Mouse (Mus musculus) ES-E14 (cell line): ENCODE results near the gene Rfx4. TPM values are rescaled to one million over a fixed set of nuclear protein-coding genes. Genes with fewer than 3 reads are reported as not detected.

Source experiments
- DNase-seq: peaks from one replicate; pipeline ENCODE4 v3.0.0-alpha.2; 2013; ENCODE audit warnings: low read depth, low spot score
- H3K27ac ChIP-seq: 2 replicates; pipeline ENCODE4 v1.5.1; 2012; ENCODE audit warnings: low read depth, mild to moderate bottlenecking, low read length, moderate library complexity, mixed read lengths; ENCODE audit not compliant: poor library complexity, insufficient read depth, severe bottlenecking
- H3K36me3 ChIP-seq: 2 replicates; pipeline ENCODE4 v1.6.1; 2012; ENCODE audit warnings: mild to moderate bottlenecking, low read length, moderate library complexity, mixed read lengths; ENCODE audit not compliant: control insufficient read depth, poor library complexity, insufficient read depth, severe bottlenecking
- H3K4me1 ChIP-seq, 2 experiments: fragments of 150-350 bp in 1 of 2; sonication (generic) in 1 of 2; 2 replicates each; pipeline ENCODE4 v1.6.1; 2012; ENCODE audit warnings: low read length in 2 of 2, mild to moderate bottlenecking in 1 of 2, mixed read lengths in 1 of 2; ENCODE audit not compliant: control insufficient read depth in 2 of 2, insufficient read depth in 2 of 2, poor library complexity in 1 of 2
- H3K4me3 ChIP-seq, 2 experiments: fragments of 150-350 bp in 1 of 2; sonication (generic) in 1 of 2; 2 replicates each; pipeline ENCODE4 v1.5.1; 2012; ENCODE audit warnings: low read length in 2 of 2, low read depth in 1 of 2, mild to moderate bottlenecking in 1 of 2, mixed read lengths in 1 of 2; ENCODE audit not compliant: insufficient read depth in 1 of 2, poor library complexity in 1 of 2, severe bottlenecking in 1 of 2
- H3K9ac ChIP-seq: 2 replicates; pipeline ENCODE4 v1.6.1; 2012; ENCODE audit warnings: low read depth, mild to moderate bottlenecking, low read length, mixed read lengths; ENCODE audit not compliant: poor library complexity, insufficient read depth, severe bottlenecking
- H3K9me3 ChIP-seq: fragments of 150-350 bp; sonication (generic); 2 replicates; pipeline ENCODE4 v1.6.1; 2012; ENCODE audit warnings: low read depth, mild to moderate bottlenecking, low read length; ENCODE audit not compliant: control insufficient read depth, insufficient read depth
- CHD2 ChIP-seq: IDR thresholded peaks from 2 replicates; pipeline ENCODE4 v1.6.1; 2014; ENCODE audit warnings: mild to moderate bottlenecking, low read depth, low read length, inconsistent platforms
- HCFC1 ChIP-seq: IDR thresholded peaks from 2 replicates; pipeline ENCODE4 v1.6.1; 2012; ENCODE audit warnings: low read length, inconsistent platforms, borderline replicate concordance; ENCODE audit not compliant: insufficient read depth
- MAFK ChIP-seq: IDR thresholded peaks from 2 replicates; pipeline ENCODE4 v1.6.1; 2014; ENCODE audit warnings: mild to moderate bottlenecking, low read depth, low read length, inconsistent platforms; ENCODE audit not compliant: insufficient read depth
- ZC3H11A ChIP-seq: IDR thresholded peaks from 2 replicates; pipeline ENCODE4 v1.6.1; 2012; ENCODE audit warnings: low read depth, mild to moderate bottlenecking, inconsistent platforms, low read length, borderline replicate concordance
- ZNF384 ChIP-seq: IDR thresholded peaks from 2 replicates; pipeline ENCODE4 v1.6.1; 2012; ENCODE audit warnings: low read depth, low read length, inconsistent platforms
- in situ Hi-C, 2 experiments: fragments of 600-800 bp; cut with MboI; formaldehyde crosslinking; loops; one replicate each; pipeline ENCODE4 v1.15.1; 2025; ENCODE audit warnings: low sequenced_read_pairs in 2 of 2, inconsistent platforms in 1 of 2; ENCODE audit not compliant: unreplicated experiment in 2 of 2
- total RNA-seq: library from RNA; depleted of rRNA; stranded (reverse); fragments of 300-350 nt; gene quantifications from 2 replicates; pipeline ENCODE4 v1.2.3, GENCODE M21; 2012

Rfx4 gene
- total RNA-seq, 1 experiment: 0.85 TPM

GRCm38 (mm10) chr10:84851981-84852979, 96.4 kb downstream of the Rfx4 start:
- H3K9ac ChIP-seq: no peak overlapping the region
- DNase-seq: no peak
- in situ Hi-C loops: no loop called here

DNA sequence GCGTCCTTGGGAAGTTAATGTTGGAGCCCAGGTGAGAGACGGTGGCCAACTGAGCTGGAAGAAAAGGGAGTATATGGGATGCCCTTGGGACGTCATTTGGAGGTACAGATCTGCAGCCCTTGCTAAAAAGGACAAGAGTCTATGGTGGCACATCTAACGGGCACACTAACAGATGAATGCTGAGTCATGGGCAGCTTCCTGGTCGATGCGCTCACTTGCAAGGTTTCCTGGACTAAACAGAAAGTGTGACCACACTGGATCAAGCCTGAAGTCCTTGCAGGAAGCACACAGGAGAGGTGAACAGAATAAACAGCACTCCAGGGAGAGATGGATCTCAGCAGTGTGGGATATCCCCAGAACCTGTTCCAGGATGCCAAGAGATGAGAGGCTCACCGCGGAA, 98.2 kb downstream of the Rfx4 start:
- H3K9me3 ChIP-seq: no peaks in the 10 kb centered on the region
- in situ Hi-C loops: no loop called here
- H3K9ac ChIP-seq: no peak overlapping the region
- H3K27ac ChIP-seq: no peak overlapping the region
- DNase-seq: no peak
- H3K36me3 ChIP-seq: no peaks in the 10 kb centered on the region
- H3K4me3 ChIP-seq: no peak overlapping the region
- peaks cover 2 to 3% of the 10 kb centered on the region in 2 experiments; a peak in 3 of 4 replicates for H3K4me1 ChIP-seq
- no peak for TF ChIP-seq ZC3H11A
- TF ChIP-seq ZNF384: no peak
- TF ChIP-seq HCFC1: no peak
- no peak for TF ChIP-seq MAFK
- TF ChIP-seq CHD2: no peak

More at GRCm38 (mm10) chr10:84851981-84852979, 96.4 kb downstream of the Rfx4 start:
- Histone ChIP-seq H3K4me1 (no peaks in the 10 kb centered on the region), H3K9me3 (no peaks in the 10 kb centered on the region), H3K4me3 (no peak overlapping the region), H3K27ac (no peak overlapping the region), H3K36me3 (no peaks in the 10 kb centered on the region)
- TF ChIP-seq ZNF384 (no peak), ZC3H11A (no peak), HCFC1 (no peak), CHD2 (no peak), MAFK (no peak)

GRCm38 (mm10) chr10:84855466-84855865, 99.6 kb downstream of the Rfx4 start:
- TF ChIP-seq MAFK: no peak
- no peak for TF ChIP-seq CHD2

GRCm38 (mm10) chr10:84858371-84858770, 102.5 kb downstream of the Rfx4 start:
- TF ChIP-seq CHD2: no peak
- no peak for TF ChIP-seq ZNF384
- TF ChIP-seq ZC3H11A: no peak
- no peak for TF ChIP-seq MAFK
- TF ChIP-seq HCFC1: no peak
- Histone ChIP-seq H3K9me3 (no peaks in the 10 kb centered on the region), H3K27ac (no peak overlapping the region), H3K9ac (no peak overlapping the region), H3K4me1 (peaks cover 12 to 13% of the 10 kb centered on the region in 2 experiments), H3K36me3 (no peaks in the 10 kb centered on the region), H3K4me3 (no peak overlapping the region)
- in situ Hi-C loops: no loop called here
- DNase-seq: no peak

More at GRCm38 (mm10) chr10:84855466-84855865, 99.6 kb downstream of the Rfx4 start:
- in situ Hi-C loops: no loop called here
- no peak overlapping the region for H3K9ac ChIP-seq
- H3K36me3 ChIP-seq: no peaks in the 10 kb centered on the region
- H3K4me3 ChIP-seq: no peak overlapping the region
- no peaks in the 10 kb centered on the region for H3K9me3 ChIP-seq
- peaks cover 2 to 5% of the 10 kb centered on the region in 2 experiments; a peak in 3 of 4 replicates for H3K4me1 ChIP-seq
- no peak for DNase-seq
- H3K27ac ChIP-seq: no peak overlapping the region
